In the genomic region with DNA sequence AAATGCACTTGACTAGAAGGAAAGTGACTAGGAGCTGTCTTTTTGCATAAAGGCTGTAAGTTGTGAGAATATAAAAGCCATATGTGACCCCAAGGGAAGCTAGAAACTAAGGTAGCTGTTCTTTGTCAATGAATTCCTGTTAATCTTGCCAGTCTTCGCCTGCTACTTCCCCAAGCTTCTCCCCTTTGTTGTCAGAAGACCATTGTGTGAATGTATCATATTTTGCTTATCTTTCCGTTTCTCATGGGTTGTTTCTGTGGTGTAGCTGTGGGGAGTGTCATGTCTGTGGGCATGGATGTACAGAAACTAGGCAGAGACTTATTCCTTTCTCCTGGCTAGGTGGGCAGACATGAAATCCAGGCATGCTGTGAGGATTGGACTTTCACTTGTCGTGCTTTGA, we compare ENCODE assay signal across 8 mouse cellular contexts. TPM values are rescaled to one million over a fixed set of nuclear protein-coding genes. Genes with fewer than 3 reads are reported as not detected.
A peak's percentile ranks its signal among the peaks of the same experiment; 100 is the strongest.
DNase-seq lines count a peak whose midpoint lies in the region; ATAC-seq and TF ChIP-seq lines count a peak whose summit lies in the region.

No protein-coding gene starts in this region.

- WGBS in forebrain, embryonic 15.5 days, result 84% methylated on average over 3 of the region's 3 CpGs
- 52% methylated on average over 3 of the region's 3 CpGs for WGBS in liver, embryonic 13.5 days (ENCODE audit: insufficient replicate concordance)

- H3K36me3 ChIP-seq in CH12.LX (replicated peaks in 1 of 2; ENCODE audit: control insufficient read depth in 1 of 2, insufficient read depth in 1 of 2, low read length in 1 of 2), result peaks cover 9 to 21% of the 10 kb centered on the region in 2 experiments
- peaks cover 14% of the 10 kb centered on the region for H3K36me3 ChIP-seq in forebrain, embryonic 15.5 days
- peaks cover 11% of the 10 kb centered on the region for H3K36me3 ChIP-seq in liver, embryonic 13.5 days

- TF ChIP-seq EP300 in CH12.LX (IDR thresholded peaks at IDR 0.05; ENCODE audit: low read length), result no peak

- intact Hi-C loops in gastrocnemius, adult 2 months (cut with DNase I), result loop anchor here (5.0 to 10.0 kb wide), 3 partner anchors 105 to 1673 kb away; a partner anchor contains a TSS

- peak overlapping the region; percentile 76 for H3K4me3 ChIP-seq in gastrocnemius, adult 2 months
- peak overlapping the region in 2 of 3 experiments; percentile 70 to 75 for H3K4me3 ChIP-seq in CH12.LX (replicated peaks in 1 of 3; ENCODE audit: low read depth in 2 of 3, low read length in 2 of 3, poor library complexity in 1 of 3)
- peak overlapping the region; percentile 87 for H3K4me3 ChIP-seq in forebrain, embryonic 15.5 days
- H3K4me3 ChIP-seq in liver, embryonic 13.5 days (replicated peaks), result peak overlapping the region; percentile 77

- TF ChIP-seq CTCF in gastrocnemius, adult 2 months (IDR thresholded peaks at IDR 0.05), result no peak
- TF ChIP-seq CTCF in CH12.LX (conservative IDR thresholded peaks at IDR 0.05 in 1 of 2, IDR thresholded peaks at IDR 0.05 in 1 of 2; ENCODE audit: low read depth in 2 of 2, low read length in 2 of 2), result no peak

- in situ Hi-C loops in CH12.LX (cut with MboI; ENCODE audit: low pct_ligation_motif_present, low pct_unique_long_range_greater_than_20kb, low sequenced_read_pairs), result no loop called here

- H3K9ac ChIP-seq in CH12.LX (ENCODE audit: insufficient read depth, low read depth), result peak overlapping the region; percentile 62
- H3K9ac ChIP-seq in forebrain, embryonic 15.5 days (replicated peaks), result peak overlapping the region; percentile 91
- peak overlapping the region; percentile 82 for H3K9ac ChIP-seq in liver, embryonic 13.5 days

- TF ChIP-seq POLR2A in CH12.LX (IDR thresholded peaks at IDR 0.05; ENCODE audit: low read depth, low read length), result no peak

- DNase-seq in gastrocnemius, adult 2 months, result no peak
- no peak for DNase-seq in gastrocnemius, adult 8-10 months (ENCODE audit: low spot score in 2 of 2)
- no peak for DNase-seq in CH12.LX (ENCODE audit: extremely low read depth)
- DNase-seq in liver, embryonic 13.5 days, result no peak
- DNase-seq in adipocyte (ENCODE audit: low spot score), result no peak
- no peak for DNase-seq in natural killer cell, adult 2 months (ENCODE audit: low spot score in 2 of 2)
- DNase-seq in left cerebral cortex, adult 8-10 months (ENCODE audit: low spot score in 2 of 2), result no peak

- peaks cover 7 to 19% of the 10 kb centered on the region in 2 experiments; a peak in 3 of 4 replicates for H3K4me1 ChIP-seq in CH12.LX (ENCODE audit: control insufficient read depth in 1 of 2, insufficient read depth in 2 of 2)
- peaks cover 20% of the 10 kb centered on the region for H3K4me1 ChIP-seq in forebrain, embryonic 15.5 days
- peaks cover 43% of the 10 kb centered on the region for H3K4me1 ChIP-seq in liver, embryonic 13.5 days (replicated peaks)

- peak overlapping the region; percentile 91 for H3K27ac ChIP-seq in gastrocnemius, adult 2 months
- no peak overlapping the region for H3K27ac ChIP-seq in CH12.LX (ENCODE audit: insufficient read depth, low read depth)
- no peak overlapping the region for H3K27ac ChIP-seq in forebrain, embryonic 15.5 days (replicated peaks)
- H3K27ac ChIP-seq in liver, embryonic 13.5 days, result 0 out of 2 replicates have a peak overlapping the region, but pooled peaks have one; percentile 77

- no peaks in the 10 kb centered on the region for H3K9me3 ChIP-seq in CH12.LX (replicated peaks; ENCODE audit: low read length)
- H3K9me3 ChIP-seq in forebrain, embryonic 15.5 days, result no peaks in the 10 kb centered on the region
- no peaks in the 10 kb centered on the region for H3K9me3 ChIP-seq in liver, embryonic 13.5 days (replicated peaks)

- no peak for ATAC-seq in forebrain, embryonic 15.5 days (replicated peaks)
- ATAC-seq in liver, embryonic 13.5 days (ENCODE audit: low read depth), result no peak

- H3K4me2 ChIP-seq in CH12.LX (ENCODE audit: insufficient read depth, low read depth, poor library complexity, severe bottlenecking), result peak overlapping the region; percentile 60
- peak overlapping the region; percentile 65 for H3K4me2 ChIP-seq in forebrain, embryonic 15.5 days (replicated peaks)
- H3K4me2 ChIP-seq in liver, embryonic 13.5 days, result peak overlapping the region; percentile 70

- no peak for TF ChIP-seq RAD21 in CH12.LX (IDR thresholded peaks at IDR 0.05; ENCODE audit: low read depth, low read length)

- H3K27me3 ChIP-seq in CH12.LX (replicated peaks), result no peaks in the 10 kb centered on the region
- H3K27me3 ChIP-seq in forebrain, embryonic 15.5 days, result no peaks in the 10 kb centered on the region
- no peaks in the 10 kb centered on the region for H3K27me3 ChIP-seq in liver, embryonic 13.5 days

- peaks cover 8% of the 10 kb centered on the region for H3K79me2 ChIP-seq in CH12.LX (replicated peaks; ENCODE audit: control insufficient read depth, extremely low read depth, insufficient read depth, poor library complexity, severe bottlenecking)

- dilution Hi-C loops in CH12.LX (cut with MboI; ENCODE audit: extremely low pct_ligation_motif_present, extremely low pct_unique_long_range_greater_than_20kb, low sequenced_read_pairs), result no loop called here

TF ChIP-seq in CH12.LX, 34 proteins besides CTCF, POLR2A, EP300 and RAD21:
- TF ChIP-seq NRF1 (IDR thresholded peaks at IDR 0.05; ENCODE audit: low read depth, low read length), result no peak
- no peak for TF ChIP-seq PAX5 (IDR thresholded peaks at IDR 0.05; ENCODE audit: low read length)
- no peak for TF ChIP-seq TBP (conservative IDR thresholded peaks at IDR 0.05; ENCODE audit: low read depth, low read length)
- no peak for TF ChIP-seq ZNF384 (IDR thresholded peaks at IDR 0.05; ENCODE audit: low read depth, low read length)
- TF ChIP-seq HCFC1 (IDR thresholded peaks at IDR 0.05; ENCODE audit: low read depth, low read length), result no peak
- no peak for TF ChIP-seq UBTF (IDR thresholded peaks at IDR 0.05; ENCODE audit: low read depth, low read length)
- TF ChIP-seq POLR2AphosphoS2 (IDR thresholded peaks at IDR 0.05; ENCODE audit: low read depth, low read length), result no peak
- no peak for TF ChIP-seq BHLHE40 (IDR thresholded peaks at IDR 0.05; ENCODE audit: low read depth, low read length)
- TF ChIP-seq ELF1 (IDR thresholded peaks at IDR 0.05; ENCODE audit: low read depth, low read length), result no peak
- no peak for TF ChIP-seq MYC (IDR thresholded peaks at IDR 0.05; ENCODE audit: low read depth, low read length)

RNA-seq across cellular contexts. Expression of a gene that starts 0.8 kb away (rescaled TPM):
- 100 to 1,000 TPM; 136 to 139 TPM for total RNA-seq in gastrocnemius, adult 2 months (2021)
- total RNA-seq in gastrocnemius, adult 8-10 months (2022), result 100 to 1,000 TPM; 110 to 142 (median 120) TPM
- total RNA-seq in CH12.LX (2012; rRNA removed) (82.8 and 99.9 TPM in 2 replicates), CH12.LX (2014; rRNA removed) (116 and 142 TPM in 2 replicates)
- 118 and 123 TPM in 2 replicates for polyA plus RNA-seq in CH12.LX (2012; ENCODE audit: insufficient read length, low read depth)
- polyA plus RNA-seq in forebrain, embryonic 15.5 days (2015; fragmentation: Nextera tagmentation; extraction: Ambion mirVana), result 117 and 129 TPM in 2 replicates
- polyA plus RNA-seq in liver, embryonic 13.5 days (2015; fragmentation: Nextera tagmentation; extraction: Ambion mirVana), result 164 and 176 TPM in 2 replicates
- 10 to 100 TPM; 46.6 to 66.7 (median 53.2) TPM for total RNA-seq in left cerebral cortex, adult 8-10 months (2022)

Comparison
In these comparisons a context has a peak if more than half of its experiments do, and no peak if none do; other contexts are left out.
1. H3K27ac ChIP-seq: peak in gastrocnemius, adult 2 months (single experiment) and liver, embryonic 13.5 days (single experiment); none in CH12.LX (single experiment) and forebrain, embryonic 15.5 days (single experiment).
2. Peak in every context shown above with its lines, with median percentiles within 50 percentile points of each other: H3K4me3 ChIP-seq, H3K4me2 ChIP-seq and H3K9ac ChIP-seq.